Mouse (Mus musculus) forebrain, embryonic 16.5 days (tissue): ENCODE measurements around the gene Zbtb42. TPM values are rescaled to one million over a fixed set of nuclear protein-coding genes. Genes with fewer than 3 reads are reported as not detected.

Experiments
- ATAC-seq: fragments of 200-750 bp; cut with Nextera tagmentation; 2 replicates; pipeline ENCODE4 v1.8.0; 2017; ENCODE audit warnings: mild to moderate bottlenecking, moderate library complexity
- H3K27ac ChIP-seq: fragments of 300-500 bp; sonication (generic); 2 replicates; pipeline ENCODE4 v1.5.1; 2014; ENCODE audit warnings: low read length, control low read depth
- H3K27me3 ChIP-seq: fragments of 300-500 bp; sonication (generic); replicated peaks from 2 replicates; pipeline ENCODE4 v1.6.1; 2014; ENCODE audit warnings: low read length; ENCODE audit not compliant: control insufficient read depth, insufficient read depth
- H3K36me3 ChIP-seq: fragments of 300-500 bp; sonication (generic); 2 replicates; pipeline ENCODE4 v1.6.1; 2014; ENCODE audit not compliant: control insufficient read depth, insufficient read depth
- H3K4me1 ChIP-seq: fragments of 300-500 bp; sonication (generic); replicated peaks from 2 replicates; pipeline ENCODE4 v1.6.1; 2014; ENCODE audit warnings: low read length; ENCODE audit not compliant: control insufficient read depth, insufficient read depth
- H3K4me2 ChIP-seq: fragments of 300-500 bp; sonication (generic); 2 replicates; pipeline ENCODE4 v1.6.1; 2014; ENCODE audit warnings: mild to moderate bottlenecking, low read length, control low read depth
- H3K4me3 ChIP-seq: fragments of 300-500 bp; sonication (generic); replicated peaks from 2 replicates; pipeline ENCODE4 v1.5.1; 2014; ENCODE audit warnings: mild to moderate bottlenecking, low read length, control low read depth
- H3K9ac ChIP-seq: fragments of 300-500 bp; sonication (generic); replicated peaks from 2 replicates; pipeline ENCODE4 v1.6.1; 2014; ENCODE audit warnings: low read depth, low read length, control low read depth
- H3K9me3 ChIP-seq: fragments of 300-500 bp; sonication (generic); 2 replicates; pipeline ENCODE4 v1.6.1; 2016; ENCODE audit warnings: low read length; ENCODE audit not compliant: control insufficient read depth
- WGBS: fragments of 180-500 bp; shearing (Covaris S2); extraction: QIAGEN DNeasy Blood & Tissue Kit; methylation state at CpG from one replicate; pipeline ENCODE4 v1.1.7; 2014; 5-methylcytosine and 5-hydroxymethylcytosine counted together
- polyA plus RNA-seq: library from polyadenylated mRNA; unstranded; fragments of >200 nt; fragmentation: Nextera tagmentation; extraction: Ambion mirVana; gene quantifications from 2 replicates; pipeline ENCODE4 v1.2.1, GENCODE M21; 2015

Zbtb42 gene
- polyA plus RNA-seq, 1 experiment from 2014 or later, result 0.92 TPM

DNA sequence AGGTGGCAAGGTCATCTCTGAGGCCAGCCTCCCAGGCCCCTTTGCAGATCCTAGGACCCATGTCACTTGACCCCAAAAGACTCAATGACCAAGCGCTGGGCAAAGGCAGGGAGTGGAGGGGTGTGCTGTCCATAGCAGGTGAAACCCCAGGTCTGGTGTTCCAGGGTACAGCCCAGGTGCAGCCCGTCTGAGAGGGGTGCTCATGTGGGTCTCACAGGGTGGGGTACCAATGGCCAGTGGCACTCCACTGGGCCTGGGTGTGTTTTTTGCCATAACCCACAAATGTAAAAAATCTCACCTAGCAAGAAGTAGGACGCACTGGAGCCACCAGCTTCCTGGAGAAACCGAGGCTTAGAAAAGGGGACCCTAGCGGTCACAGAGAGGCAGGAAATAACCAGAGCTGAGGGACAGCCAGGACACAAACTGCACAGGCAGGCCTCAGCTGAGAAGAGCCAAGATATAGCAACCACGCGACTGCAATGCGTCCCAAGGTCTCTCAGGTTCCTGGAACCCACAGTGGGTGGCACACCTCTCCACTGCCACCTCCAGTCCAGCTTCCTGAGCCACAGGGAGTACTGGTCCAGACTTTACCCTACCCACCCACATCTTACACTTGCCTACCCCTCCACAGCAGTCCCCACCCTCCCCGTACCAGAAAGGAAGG, 12.6 kb upstream of the Zbtb42 start:
- H3K27ac ChIP-seq, result peak overlapping the region; percentile 71
- WGBS, result 79% methylated on average over 9 of the region's 9 CpGs
- H3K4me1 ChIP-seq, result peaks cover 72% of the 10 kb centered on the region
- H3K27me3 ChIP-seq, result no peaks in the 10 kb centered on the region
- peak overlapping the region; percentile 13 for H3K4me2 ChIP-seq
- no peak for ATAC-seq
- H3K36me3 ChIP-seq, result peaks cover 17% of the 10 kb centered on the region
- H3K4me3 ChIP-seq, result no peak overlapping the region
- H3K9ac ChIP-seq, result peak overlapping the region; percentile 9; the same call in 1 of the 2 replicates
- no peaks in the 10 kb centered on the region for H3K9me3 ChIP-seq

DNA sequence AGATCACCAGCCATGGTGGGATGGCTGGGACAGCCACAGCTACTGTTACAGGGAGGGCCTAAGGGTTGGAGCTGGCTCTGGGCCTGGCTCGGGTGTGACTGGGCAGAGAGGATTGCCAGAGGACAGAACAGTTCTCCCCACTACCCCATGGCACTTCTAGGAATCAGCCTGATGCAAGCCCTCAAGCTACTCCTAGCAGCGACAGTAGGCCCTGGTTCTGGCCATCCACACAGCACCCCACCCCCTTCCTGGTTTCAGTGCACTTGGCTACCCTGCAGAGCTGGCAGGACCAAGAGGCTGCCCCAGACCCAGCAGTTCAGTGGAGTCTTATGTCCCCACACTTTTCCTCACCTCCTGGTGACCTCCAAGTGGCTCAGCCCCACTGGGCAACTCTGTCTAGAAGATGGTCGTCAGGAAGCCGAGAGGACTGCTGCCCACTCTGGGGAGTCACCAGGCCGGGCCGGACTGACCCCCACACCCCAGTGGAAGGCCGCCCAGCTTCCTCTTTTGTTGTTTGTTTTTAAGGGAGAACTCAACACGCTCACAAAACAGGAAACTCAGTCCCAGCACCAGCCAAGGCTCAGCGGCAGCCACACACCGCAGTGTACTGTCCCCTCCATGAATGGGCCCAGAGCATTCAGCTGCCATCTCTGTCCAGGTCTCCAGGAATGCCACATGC, 10.9 kb upstream of the Zbtb42 start:
- Histone ChIP-seq H3K36me3 (peaks cover 14% of the 10 kb centered on the region), H3K27ac (no peak overlapping the region), H3K27me3 (no peaks in the 10 kb centered on the region), H3K4me3 (no peak overlapping the region), H3K9me3 (no peaks in the 10 kb centered on the region), H3K4me2 (no peak overlapping the region), H3K9ac (no peak overlapping the region), H3K4me1 (peaks cover 72% of the 10 kb centered on the region)
- ATAC-seq, result no peak
- WGBS, result 84% methylated on average over 10 of the region's 10 CpGs

DNA sequence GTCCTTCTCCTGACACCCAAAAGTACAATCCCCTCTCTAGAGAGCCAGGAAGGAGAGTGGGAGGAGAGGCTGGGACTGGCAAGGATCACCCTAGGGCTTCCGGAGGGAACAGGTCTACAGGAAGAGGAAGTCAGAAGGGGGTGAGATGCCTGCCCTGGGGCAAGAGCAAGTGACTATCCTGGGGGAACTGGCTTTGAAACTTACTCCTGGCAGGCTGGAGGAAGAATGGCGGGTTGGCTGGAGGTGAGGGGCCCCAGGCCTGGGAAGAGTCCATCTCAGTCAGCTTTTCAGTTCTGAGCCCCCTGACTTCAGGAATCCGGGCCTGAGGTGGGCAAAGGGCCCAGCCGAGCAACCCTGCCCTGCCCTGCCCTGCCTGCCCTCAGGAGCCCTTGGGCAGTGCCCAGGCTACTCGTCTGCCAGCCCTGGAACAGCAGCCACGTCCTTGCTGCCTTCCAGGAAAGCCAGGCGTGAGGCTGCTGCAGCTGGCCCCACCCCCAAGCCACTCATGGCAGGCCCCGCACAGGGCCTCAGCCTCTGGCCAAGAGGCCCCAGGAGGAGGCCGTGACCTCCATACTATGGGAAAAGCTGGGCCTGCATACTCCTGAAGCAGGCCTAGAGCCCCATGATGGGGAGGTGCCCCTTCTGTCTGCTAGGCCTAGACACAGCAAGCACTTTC, 7.8 kb upstream of the Zbtb42 start:
- peaks cover 14% of the 10 kb centered on the region for H3K36me3 ChIP-seq
- H3K4me3 ChIP-seq, result no peak overlapping the region
- peaks cover 59% of the 10 kb centered on the region for H3K4me1 ChIP-seq
- no peak overlapping the region for H3K27ac ChIP-seq
- WGBS, result 51% methylated on average over 9 of the region's 9 CpGs
- H3K27me3 ChIP-seq, result no peaks in the 10 kb centered on the region
- no peak overlapping the region for H3K9ac ChIP-seq
- H3K9me3 ChIP-seq, result no peaks in the 10 kb centered on the region
- no peak overlapping the region for H3K4me2 ChIP-seq
- ATAC-seq, result no peak

DNA sequence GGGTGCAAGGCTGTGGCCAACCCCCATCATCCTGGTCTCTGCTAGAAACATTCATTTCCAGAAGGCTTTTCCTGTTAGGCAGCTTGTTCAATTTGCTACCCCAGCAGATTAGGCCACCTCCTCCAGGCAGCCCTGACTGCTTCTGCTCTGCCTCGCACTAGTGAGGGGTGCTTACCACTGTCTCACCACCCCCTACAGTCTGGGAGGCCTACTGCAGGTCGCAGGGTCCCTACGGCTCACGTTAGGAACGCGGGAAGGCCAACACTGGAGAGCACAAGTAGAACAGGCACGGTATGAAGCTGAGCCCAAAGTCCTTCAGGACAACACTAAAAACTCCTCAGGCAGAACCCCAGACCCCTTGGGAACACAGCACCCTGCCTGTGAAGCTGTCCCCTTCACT, 6.7 kb upstream of the Zbtb42 start:
- Histone ChIP-seq H3K27ac (no peak overlapping the region), H3K9me3 (no peaks in the 10 kb centered on the region), H3K36me3 (peaks cover 14% of the 10 kb centered on the region), H3K4me1 (peaks cover 50% of the 10 kb centered on the region), H3K4me2 (peak overlapping the region; percentile 95; the same call in 1 of the 2 replicates), H3K4me3 (no peak overlapping the region), H3K9ac (no peak overlapping the region), H3K27me3 (no peaks in the 10 kb centered on the region)
- ATAC-seq, result no peak
- WGBS, result 83% methylated on average over 7 of the region's 7 CpGs

DNA sequence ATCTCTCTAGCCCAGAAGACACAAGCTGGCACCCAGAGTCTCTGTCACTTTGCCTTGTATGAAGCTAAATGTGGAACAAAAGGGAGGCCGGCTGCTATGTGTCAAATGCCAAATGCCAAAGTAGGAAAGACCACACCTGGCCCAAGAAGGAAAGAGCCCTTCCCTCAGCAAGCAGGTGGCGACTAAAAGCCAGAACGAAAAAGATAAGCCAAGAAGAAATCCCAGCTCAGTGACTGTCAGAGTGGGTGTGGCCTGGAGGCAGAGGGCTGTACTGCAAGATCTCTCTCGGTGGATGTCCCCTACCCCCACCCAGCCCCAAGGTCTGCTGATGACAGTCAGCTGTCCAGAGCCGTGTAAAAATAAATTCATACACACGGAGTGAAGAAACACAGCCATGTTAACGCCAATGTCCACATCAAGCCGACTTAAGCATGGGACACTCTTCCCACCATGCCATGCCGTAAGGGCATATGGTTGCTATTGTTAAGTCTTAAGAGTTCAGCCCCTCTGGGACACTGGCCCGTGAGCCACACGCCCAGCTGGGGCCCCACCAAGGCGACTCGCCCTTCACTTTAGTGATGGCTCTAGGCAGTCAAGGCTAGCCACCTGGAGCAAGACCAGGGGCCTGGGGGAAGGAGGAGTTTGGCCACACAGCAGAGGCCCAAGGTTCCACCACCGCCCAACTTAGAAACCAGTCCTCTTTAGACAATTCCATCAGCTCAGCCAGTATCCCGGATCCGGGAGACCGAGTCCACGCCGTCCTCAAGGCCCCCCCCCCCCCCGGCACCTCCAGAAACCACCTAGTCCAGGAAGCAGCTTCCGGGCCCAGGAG, 5.7 kb upstream of the Zbtb42 start:
- 6% methylated on average over 20 of the region's 21 CpGs for WGBS
- peaks cover 40% of the 10 kb centered on the region for H3K4me1 ChIP-seq

DNA sequence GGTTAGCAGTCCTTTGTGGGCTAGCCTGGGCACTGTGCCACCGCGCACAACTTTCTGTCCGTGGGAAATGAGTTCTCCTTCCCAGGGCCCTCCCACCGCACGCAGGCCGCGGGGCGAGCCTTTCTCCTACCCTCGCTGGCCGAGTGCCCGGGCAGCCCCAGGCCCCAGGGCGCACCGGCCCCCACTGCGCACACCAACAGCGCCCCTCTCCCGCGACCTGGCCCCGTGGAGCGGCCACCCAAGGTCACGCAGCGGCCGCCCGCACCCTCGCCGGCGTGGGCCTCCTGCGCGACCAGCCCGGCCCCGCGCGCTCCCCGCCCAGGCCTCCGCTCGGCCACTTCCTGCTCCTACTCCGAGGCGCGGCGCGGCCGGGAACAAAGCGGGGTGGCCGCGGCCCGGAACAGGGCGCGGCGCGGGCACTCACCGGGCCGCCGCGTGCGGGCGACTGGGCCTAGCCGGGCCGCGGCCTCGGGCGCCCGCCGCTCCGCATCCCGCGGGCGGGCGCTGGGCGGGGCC, 5.0 kb upstream of the Zbtb42 start:
- Histone ChIP-seq H3K4me2 (peak overlapping the region; percentile 95), H3K4me3 (peak overlapping the region; percentile 94), H3K9me3 (no peaks in the 10 kb centered on the region), H3K4me1 (peaks cover 45% of the 10 kb centered on the region), H3K36me3 (peaks cover 9% of the 10 kb centered on the region; the same call in 1 of the 2 replicates), H3K27ac (peak overlapping the region; percentile 87), H3K27me3 (peaks cover 8% of the 10 kb centered on the region), H3K9ac (peak overlapping the region; percentile 99)
- ATAC-seq, result peak; percentile 30
- WGBS, result under 1% methylated on average over 57 of the region's 68 CpGs

More for the DNA sequence above, 5.7 kb upstream of the Zbtb42 start:
- Histone ChIP-seq H3K27ac (peak overlapping the region; percentile 87), H3K4me3 (peak overlapping the region; percentile 94), H3K27me3 (peaks cover 2% of the 10 kb centered on the region), H3K9me3 (no peaks in the 10 kb centered on the region), H3K9ac (peak overlapping the region; percentile 99), H3K4me2 (peak overlapping the region; percentile 95), H3K36me3 (peaks cover 12% of the 10 kb centered on the region)
- no peak; the same call in 1 of the 2 replicates for ATAC-seq

DNA sequence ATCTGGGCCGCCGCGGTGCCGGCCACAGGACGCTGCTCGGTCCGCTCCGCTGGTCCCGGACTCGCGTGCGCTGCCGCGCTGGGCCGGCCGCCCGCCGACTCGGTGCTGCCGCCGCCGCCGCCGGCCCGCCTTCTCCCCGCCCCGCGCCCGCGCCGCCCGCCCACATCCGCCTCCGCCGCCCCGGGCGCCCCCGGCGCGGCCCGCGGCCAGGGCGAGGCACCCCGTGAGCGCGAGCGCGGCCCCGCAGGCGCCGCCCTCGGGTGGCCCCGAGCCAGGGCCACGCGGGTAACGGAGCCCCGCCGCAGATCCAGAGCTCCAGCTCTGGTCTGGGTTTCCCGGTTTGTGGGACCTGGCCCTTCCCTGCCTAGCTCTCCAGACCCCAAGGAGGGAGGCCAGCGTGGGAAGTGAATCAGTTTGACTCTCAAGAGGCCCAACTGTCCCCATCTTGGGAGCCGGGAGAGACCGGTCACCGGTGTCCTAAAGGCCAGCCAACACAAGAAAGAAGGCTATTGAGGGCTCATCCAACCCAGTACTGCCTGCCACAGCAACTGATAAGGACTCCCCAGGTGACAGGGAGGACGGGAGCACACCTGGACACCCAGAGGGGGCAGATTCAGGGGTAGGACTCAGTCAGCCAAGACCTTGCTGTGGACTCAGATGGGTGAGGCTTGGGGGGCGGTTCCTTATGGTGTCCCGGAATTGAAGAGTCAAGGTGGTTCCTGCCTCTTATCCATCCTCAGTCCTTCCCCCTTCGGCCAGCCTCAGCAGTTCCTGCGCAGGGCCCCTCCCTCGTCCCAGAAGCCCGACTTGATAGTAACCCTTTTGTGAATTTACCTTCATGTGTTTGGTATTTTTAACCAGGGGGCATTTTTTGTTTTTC, 4.3 kb upstream of the Zbtb42 start, which contains the start of gene Akt1:
Gene Akt1, minus strand, starts transcription at position 753 of the 880 bp plus-strand sequence.
- peaks cover 9% of the 10 kb centered on the region; the same call in 1 of the 2 replicates for H3K36me3 ChIP-seq
- peak within 1 kb of the TSS; percentile 94 for H3K4me3 ChIP-seq
- no peaks in the 10 kb centered on the region for H3K9me3 ChIP-seq
- H3K9ac ChIP-seq, result peak within 1 kb of the TSS; percentile 99
- H3K4me2 ChIP-seq, result peak within 1 kb of the TSS; percentile 95
- H3K4me1 ChIP-seq, result peaks cover 52% of the 10 kb centered on the region
- peak within 1 kb of the TSS; percentile 87 for H3K27ac ChIP-seq
- WGBS, result 2% methylated on average over 19 of the region's 70 CpGs
- peak; percentile 5 for ATAC-seq
- peaks cover 8% of the 10 kb centered on the region for H3K27me3 ChIP-seq
